Mouse (Mus musculus) bone marrow, adult 2 months (tissue): Measurements from ENCODE around the gene Pef1.

ENCODE experiments used
- CTCF ChIP-seq: fragments of 200-500 bp; IDR thresholded peaks from 2 replicates; pipeline ENCODE4 v1.5.1; 2011; ENCODE audit warnings: low read length, control low read depth; ENCODE audit not compliant: control insufficient read depth, insufficient read depth
- POLR2A ChIP-seq: fragments of 200-500 bp; IDR thresholded peaks from 2 replicates; pipeline ENCODE4 v1.6.1; 2011; ENCODE audit warnings: low read depth, mild to moderate bottlenecking, control low read depth, low read length, borderline replicate concordance; ENCODE audit not compliant: control insufficient read depth

GRCm38 (mm10) chr4:130166061-130166460 lies 63.7 kb downstream of the Pef1 start:
- TF ChIP-seq POLR2A, result no peak
- TF ChIP-seq CTCF, result no peak
